Mouse (Mus musculus): ENCODE results near the gene Tdp1.
A peak's percentile ranks its signal among the peaks of the same experiment; 100 is the strongest.

Gene Tdp1

GRCm38 (mm10) chr12:99898248-99898870 is 14.0 kb downstream of the Tdp1 start:
- no peak for DNase-seq

- no peak for DNase-seq
Observed at GRCm38 (mm10) chr12:99899991-99900390, 15.7 kb downstream of the Tdp1 start.

- DNase-seq: no peak
Observed at GRCm38 (mm10) chr12:99901973-99902866, 17.9 kb downstream of the Tdp1 start.

- no peak for DNase-seq
Observed at GRCm38 (mm10) chr12:99902867-99903370, 18.6 kb downstream of the Tdp1 start.

GRCm38 (mm10) chr12:99904537-99904936 is 20.2 kb downstream of the Tdp1 start:
- no peak for DNase-seq

GRCm38 (mm10) chr12:99911466-99911865 is 27.1 kb downstream of the Tdp1 start:
- DNase-seq: no peak

- DNase-seq: no peak
Observed at GRCm38 (mm10) chr12:99917800-99918427, 33.6 kb downstream of the Tdp1 start.

- DNase-seq: no peak
Observed at GRCm38 (mm10) chr12:99919636-99920035, 35.3 kb downstream of the Tdp1 start.

GRCm38 (mm10) chr12:99921045-99921444 is 36.7 kb downstream of the Tdp1 start:
- no peak for DNase-seq

GRCm38 (mm10) chr12:99923131-99923606 is 38.9 kb downstream of the Tdp1 start:
- no peak for DNase-seq

- no peak for DNase-seq
Observed at GRCm38 (mm10) chr12:99923703-99924102, 39.4 kb downstream of the Tdp1 start.

GRCm38 (mm10) chr12:99928311-99928710 is 44.0 kb downstream of the Tdp1 start:
- DNase-seq: no peak

GRCm38 (mm10) chr12:99929160-99929559 is 44.8 kb downstream of the Tdp1 start:
- DNase-seq: no peak

GRCm38 (mm10) chr12:99932245-99932644 is 47.9 kb downstream of the Tdp1 start:
- no peak for DNase-seq

GRCm38 (mm10) chr12:99933630-99934029 is 49.3 kb downstream of the Tdp1 start:
- no peak for DNase-seq

- DNase-seq: no peak
Observed at GRCm38 (mm10) chr12:99935403-99935802, 51.1 kb downstream of the Tdp1 start.

- no peak for DNase-seq
Observed at GRCm38 (mm10) chr12:99938476-99938875, 54.2 kb downstream of the Tdp1 start.

- no peak for DNase-seq
Observed at GRCm38 (mm10) chr12:99939179-99939578, 54.9 kb downstream of the Tdp1 start.

- DNase-seq: no peak
Observed at GRCm38 (mm10) chr12:99940704-99941103, 56.4 kb downstream of the Tdp1 start.

- DNase-seq: no peak
Observed at GRCm38 (mm10) chr12:99942441-99942840, 58.1 kb downstream of the Tdp1 start.

- DNase-seq: peak; percentile 40
Observed at GRCm38 (mm10) chr12:99952928-99953327, 68.6 kb downstream of the Tdp1 start.

- no peak for DNase-seq
Observed at GRCm38 (mm10) chr12:99956411-99956810, 72.1 kb downstream of the Tdp1 start.

Measured in cerebellum, adult 11 months (tissue).